Mouse (Mus musculus) testis, adult 2 months (tissue): ENCODE measurements at regions not wholly inside any gene's neighbourhood (a gene's known extent, or its start where the extent isn't known, plus 50 kb on each side); places are given as distances from the start of the nearest gene placed in this dataset.

Experiments used
- CTCF ChIP-seq: fragments of 200-500 bp; IDR thresholded peaks from 2 replicates; pipeline ENCODE4 v1.5.1; 2012; ENCODE audit warnings: low read depth, mild to moderate bottlenecking, inconsistent platforms, low read length, moderate library complexity; ENCODE audit not compliant: control insufficient read depth, insufficient read depth, insufficient replicate concordance
- POLR2A ChIP-seq: fragments of 200-500 bp; IDR thresholded peaks from 2 replicates; pipeline ENCODE4 v1.6.1; 2012; ENCODE audit warnings: low read depth, mild to moderate bottlenecking, inconsistent platforms, low read length, moderate library complexity; ENCODE audit not compliant: control insufficient read depth

- TF ChIP-seq POLR2A (no peak), CTCF (no peak)
Observed at GRCm38 (mm10) chr10:26434586-26434985, 58.8 kb upstream of the L3mbtl3 start.
